Mouse (Mus musculus) C2C12 (cell line): Measurements from ENCODE around the gene Gm20388. TPM values are rescaled to one million over a fixed set of nuclear protein-coding genes. Genes with fewer than 3 reads are reported as not detected.

Experiments
- H3K27me3 ChIP-seq: one replicate; pipeline ENCODE4 v1.6.1; 2011; ENCODE audit not compliant: control insufficient read depth, insufficient read depth, insufficient read length
- H3K36me3 ChIP-seq: one replicate; pipeline ENCODE4 v1.6.1; 2011; ENCODE audit not compliant: control insufficient read depth, insufficient read depth
- H3K4me3 ChIP-seq: one replicate; pipeline ENCODE4 v1.5.1; 2011; ENCODE audit warnings: mild to moderate bottlenecking, control low read depth; ENCODE audit not compliant: poor library complexity, insufficient read depth, severe bottlenecking
- H3K79me2 ChIP-seq: one replicate; pipeline ENCODE4 v1.6.1; 2011; ENCODE audit not compliant: control insufficient read depth, insufficient read depth
- H3K79me3 ChIP-seq: one replicate; pipeline ENCODE4 v1.6.1; 2011; ENCODE audit warnings: low read depth, control low read depth
- H3ac ChIP-seq: one replicate; pipeline ENCODE3; 2011; ENCODE audit warnings: low read depth; ENCODE audit not compliant: control insufficient read depth, insufficient read length
- CEBPB ChIP-seq: IDR thresholded peaks from one replicate; pipeline ENCODE4 v1.6.1; 2011; ENCODE audit warnings: low read depth, mild to moderate bottlenecking, control low read depth, moderate library complexity
- CTCF ChIP-seq: IDR thresholded peaks from one replicate; pipeline ENCODE4 v1.5.1; 2011; ENCODE audit not compliant: control insufficient read depth, insufficient read depth, insufficient read length
- FOSL1 ChIP-seq: IDR thresholded peaks from one replicate; pipeline ENCODE4 v1.8.0; 2011; ENCODE audit warnings: mild to moderate bottlenecking, low read length; ENCODE audit not compliant: poor library complexity, insufficient read depth, severe bottlenecking
- MAX ChIP-seq: IDR thresholded peaks from one replicate; pipeline ENCODE4 v1.6.1; 2011; ENCODE audit warnings: mild to moderate bottlenecking, control low read depth
- MYOD1 ChIP-seq: IDR thresholded peaks from one replicate; pipeline ENCODE4 v1.6.1; 2011; ENCODE audit warnings: low read depth; ENCODE audit not compliant: control insufficient read depth, insufficient read length
- MYOG ChIP-seq: IDR thresholded peaks from one replicate; pipeline ENCODE4 v1.6.1; 2011; ENCODE audit not compliant: control insufficient read depth, insufficient read length; ENCODE audit errors: extremely low read depth
- USF1 ChIP-seq: IDR thresholded peaks from one replicate; pipeline ENCODE4 v1.6.1; 2011; ENCODE audit warnings: low read depth, mild to moderate bottlenecking, control low read depth, moderate library complexity
- polyA plus RNA-seq: library from polyadenylated mRNA; unstranded; fragments of >200 nt; fragmentation: generic; extraction: Trizol; gene quantifications from one replicate; pipeline ENCODE4 v1.2.1, GENCODE M21; 2012; ENCODE audit warnings: missing spikeins

The Gm20388 gene
- polyA plus RNA-seq, 1 experiment = 15.0 TPM

DNA sequence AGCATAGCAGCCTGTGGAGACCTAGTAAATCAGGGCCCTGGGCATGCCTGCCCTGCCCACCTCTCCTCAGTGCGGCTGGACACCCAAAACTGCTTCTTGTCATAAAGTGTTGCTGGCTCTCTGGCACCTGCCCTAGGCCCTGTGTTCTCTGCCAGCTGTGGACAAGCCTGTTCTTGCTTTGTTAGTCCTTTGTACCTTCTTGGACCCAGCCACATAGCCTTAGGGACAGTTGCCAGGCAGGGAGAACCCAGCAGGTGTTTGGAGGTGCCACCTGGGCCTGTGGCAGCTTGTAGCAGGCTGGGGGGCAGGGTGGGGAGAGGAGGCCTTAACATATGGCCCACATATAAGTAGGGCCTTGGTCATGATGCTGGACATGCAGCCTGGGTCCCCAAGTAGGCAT, 463.4 kb downstream of the Gm20388 start:
- Histone ChIP-seq H3K79me3 (no peaks in the 10 kb centered on the region), H3K36me3 (no peaks in the 10 kb centered on the region), H3K79me2 (peaks cover 9% of the 10 kb centered on the region), H3ac (no peak overlapping the region), H3K27me3 (no peaks in the 10 kb centered on the region), H3K4me3 (no peak overlapping the region)
- TF ChIP-seq FOSL1 (no peak), MYOD1 (no peak), MAX (no peak), MYOG (no peak), CEBPB (no peak)

DNA sequence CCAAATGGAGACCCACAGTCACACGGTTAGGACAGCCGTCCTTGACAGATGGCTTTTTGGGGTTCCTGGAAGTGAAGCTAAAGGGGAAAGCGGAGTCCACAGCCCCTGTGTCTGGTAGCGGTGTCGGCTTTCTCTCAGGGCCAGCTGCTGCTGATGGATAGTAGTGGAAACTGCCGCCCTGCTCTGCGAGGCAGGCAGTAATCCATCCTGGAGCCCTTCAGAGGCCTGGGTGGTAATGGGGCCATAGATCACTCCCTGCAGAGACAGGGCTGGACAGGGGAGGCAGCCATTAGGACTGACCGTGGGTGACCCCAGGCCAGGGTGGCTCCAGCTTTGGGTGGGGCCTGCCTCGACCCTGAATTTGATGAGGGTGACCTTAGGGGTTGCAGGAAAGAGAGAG, 463.9 kb downstream of the Gm20388 start:
- Histone ChIP-seq H3K79me3 (no peaks in the 10 kb centered on the region), H3K4me3 (no peak overlapping the region), H3ac (no peak overlapping the region), H3K36me3 (no peaks in the 10 kb centered on the region), H3K27me3 (no peaks in the 10 kb centered on the region), H3K79me2 (peaks cover 7% of the 10 kb centered on the region)
- TF ChIP-seq FOSL1 = no peak
- no peak for TF ChIP-seq MAX
- TF ChIP-seq CTCF = no peak
- no peak for TF ChIP-seq USF1
- TF ChIP-seq MYOD1 = no peak
- TF ChIP-seq MYOG = no peak
- TF ChIP-seq CEBPB = no peak

DNA sequence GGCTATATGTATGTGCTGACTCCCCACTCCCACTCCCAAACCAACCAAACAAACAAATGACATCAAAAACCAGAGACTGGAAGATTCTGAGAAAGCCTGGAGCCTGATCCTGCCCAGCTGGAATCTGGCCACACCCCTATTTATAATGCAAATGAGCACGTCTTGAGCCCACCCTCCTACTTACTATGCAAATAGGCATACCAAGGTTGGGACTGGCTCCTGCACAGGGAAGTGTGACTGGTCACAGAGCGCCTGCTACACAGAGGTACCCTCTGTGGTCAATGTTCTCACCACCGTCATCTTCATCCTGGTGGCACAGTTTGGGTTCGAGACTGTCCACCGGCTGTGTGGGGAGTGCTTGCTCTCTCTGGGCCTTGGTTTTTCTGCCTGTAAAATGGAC, 464.5 kb downstream of the Gm20388 start:
- TF ChIP-seq FOSL1 = no peak
- no peak for TF ChIP-seq CEBPB
- TF ChIP-seq CTCF = no peak
- TF ChIP-seq MYOD1 = no peak
- H3K79me3 ChIP-seq = no peaks in the 10 kb centered on the region
- H3K4me3 ChIP-seq = no peak overlapping the region

DNA sequence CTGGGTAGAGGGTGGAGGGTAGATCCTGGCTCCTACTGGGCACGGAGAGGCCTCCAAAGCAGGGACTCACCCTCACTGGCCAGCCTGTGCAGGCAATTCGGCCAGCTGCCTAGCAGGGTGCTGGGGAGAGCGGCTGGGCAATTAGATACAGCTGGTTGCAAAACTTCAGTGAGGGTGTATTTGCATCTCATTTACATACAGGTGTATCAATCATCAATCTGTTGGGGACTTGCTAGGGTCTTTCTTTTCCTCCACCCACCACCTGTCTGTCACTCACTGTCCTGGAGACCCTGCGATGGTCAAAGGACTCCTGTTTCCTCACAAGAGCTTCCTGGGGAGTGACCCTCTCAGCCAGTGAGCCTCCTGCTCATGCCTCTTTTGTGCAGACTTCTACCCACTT, 465.6 kb downstream of the Gm20388 start:
- Histone ChIP-seq H3K79me2 (no peaks in the 10 kb centered on the region), H3K27me3 (no peaks in the 10 kb centered on the region), H3ac (no peak overlapping the region), H3K36me3 (no peaks in the 10 kb centered on the region), H3K79me3 (no peaks in the 10 kb centered on the region), H3K4me3 (no peak overlapping the region)
- TF ChIP-seq FOSL1 = no peak
- no peak for TF ChIP-seq CTCF
- no peak for TF ChIP-seq MYOG
- no peak for TF ChIP-seq CEBPB
- no peak for TF ChIP-seq MYOD1
- TF ChIP-seq MAX = no peak
- TF ChIP-seq USF1 = no peak

More for the DNA sequence above, 464.5 kb downstream of the Gm20388 start:
- Histone ChIP-seq H3ac (no peak overlapping the region), H3K79me2 (peaks cover under 1% of the 10 kb centered on the region), H3K27me3 (no peaks in the 10 kb centered on the region), H3K36me3 (no peaks in the 10 kb centered on the region)

DNA sequence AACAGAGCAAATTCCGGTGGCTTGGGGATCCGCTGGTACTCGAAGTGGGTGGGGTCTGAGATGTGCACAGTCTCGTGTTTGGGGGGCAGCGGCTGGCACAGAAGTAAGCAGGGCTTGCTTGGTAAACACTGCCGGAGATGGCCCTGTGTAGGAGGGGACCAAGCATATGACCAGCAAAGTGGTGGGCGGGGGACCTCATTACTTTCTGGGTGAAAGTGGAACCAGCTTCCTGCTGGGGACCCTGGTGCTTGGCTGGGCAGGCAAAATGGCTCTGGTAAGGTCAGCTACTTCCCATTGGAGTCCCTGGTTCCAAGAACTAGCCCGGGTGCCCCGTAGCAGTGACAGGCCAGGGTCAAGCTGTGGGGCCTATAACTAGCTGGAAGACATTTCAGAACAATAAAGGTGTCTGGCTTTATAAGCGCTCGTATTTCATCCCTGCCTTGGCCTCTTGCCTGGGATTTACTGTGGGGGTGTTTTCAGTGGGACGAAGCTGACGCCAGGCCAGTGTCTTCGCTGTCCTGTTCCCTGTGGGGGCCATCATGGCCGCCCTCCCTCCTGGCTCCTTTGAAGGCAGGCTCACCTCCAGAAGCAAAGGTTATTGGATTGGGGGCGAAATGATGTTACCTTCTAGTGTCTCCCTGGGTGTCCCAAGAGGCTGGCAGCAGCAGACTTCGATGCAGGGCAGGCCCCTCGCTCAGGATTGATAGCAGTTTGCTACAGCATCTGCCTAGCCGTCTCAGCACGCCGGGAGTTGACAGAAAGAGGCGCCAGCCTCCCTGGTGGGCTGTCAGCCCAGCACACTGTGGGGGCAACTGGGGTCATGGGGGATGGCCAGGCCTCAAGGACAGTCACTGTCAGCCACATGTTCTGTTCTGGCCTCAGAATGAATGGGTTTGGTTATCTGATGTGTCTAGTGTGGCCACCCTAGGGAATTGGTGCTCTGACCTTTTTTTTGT, 466.5 kb downstream of the Gm20388 start:
- no peak overlapping the region for H3ac ChIP-seq
- H3K27me3 ChIP-seq = no peaks in the 10 kb centered on the region
- no peak for TF ChIP-seq MYOD1
- no peak for TF ChIP-seq USF1
- no peak for TF ChIP-seq MYOG
- TF ChIP-seq CEBPB = no peak
- no peak for TF ChIP-seq CTCF
- no peak for TF ChIP-seq MAX
- TF ChIP-seq FOSL1 = no peak
- no peaks in the 10 kb centered on the region for H3K79me2 ChIP-seq
- no peak overlapping the region for H3K4me3 ChIP-seq
- no peaks in the 10 kb centered on the region for H3K79me3 ChIP-seq
- no peaks in the 10 kb centered on the region for H3K36me3 ChIP-seq

DNA sequence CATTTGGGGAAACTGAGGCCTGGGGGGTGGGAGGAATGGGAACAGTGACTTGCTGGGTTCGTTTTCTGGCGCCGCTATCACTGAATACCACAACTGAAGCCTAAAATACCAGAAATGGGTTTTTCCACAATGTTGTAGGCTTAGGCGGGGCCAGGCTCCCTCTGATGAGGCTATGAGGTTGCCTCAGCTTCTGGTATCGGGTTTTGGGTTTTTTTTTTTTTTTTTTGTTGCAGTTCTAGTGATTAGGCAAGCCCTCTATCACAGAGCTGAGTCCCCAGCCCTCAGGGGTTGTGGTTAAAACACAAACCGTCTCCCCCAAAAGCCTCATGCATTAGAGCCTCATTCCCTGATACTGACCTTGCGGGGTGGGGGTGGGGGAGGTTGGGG, 467.2 kb downstream of the Gm20388 start:
- TF ChIP-seq MAX = no peak
- no peak for TF ChIP-seq MYOG
- TF ChIP-seq CEBPB = peak; percentile 60
- TF ChIP-seq MYOD1 = no peak
- Histone ChIP-seq H3K27me3 (no peaks in the 10 kb centered on the region), H3K79me2 (no peaks in the 10 kb centered on the region), H3ac (no peak overlapping the region), H3K4me3 (no peak overlapping the region), H3K79me3 (no peaks in the 10 kb centered on the region), H3K36me3 (no peaks in the 10 kb centered on the region)
